Mouse (Mus musculus) embryonic facial prominence, embryonic 14.5 days (tissue): ENCODE data around the gene Smco4. TPM values are rescaled to one million over a fixed set of nuclear protein-coding genes. Genes with fewer than 3 reads are reported as not detected.
A peak's percentile ranks its signal among the peaks of the same experiment; 100 is the strongest.

Experiments
- ATAC-seq: fragments of 200-750 bp; cut with Nextera tagmentation; 2 replicates; pipeline ENCODE4 v1.8.0; 2017; ENCODE audit warnings: low read depth, moderate number of reproducible peaks, moderate TSS enrichment
- DNase-seq: peaks from one replicate; pipeline ENCODE4 v3.0.0-alpha.2; 2015; ENCODE audit warnings: low spot score
- H3K27ac ChIP-seq: fragments of 300-500 bp; sonication (generic); replicated peaks from 2 replicates; pipeline ENCODE4 v1.5.1; 2014; ENCODE audit warnings: low read depth, mild to moderate bottlenecking, low read length, moderate library complexity
- H3K27me3 ChIP-seq: fragments of 300-500 bp; sonication (generic); replicated peaks from 2 replicates; pipeline ENCODE4 v1.6.1; 2014; ENCODE audit warnings: low read length; ENCODE audit not compliant: control insufficient read depth, insufficient read depth
- H3K36me3 ChIP-seq: fragments of 300-500 bp; sonication (generic); 2 replicates; pipeline ENCODE4 v1.6.1; 2014; ENCODE audit warnings: low read length, mixed read lengths; ENCODE audit not compliant: control insufficient read depth, insufficient read depth
- H3K4me1 ChIP-seq: fragments of 300-500 bp; sonication (generic); 2 replicates; pipeline ENCODE4 v1.6.1; 2014; ENCODE audit warnings: antibody characterized with exemption, low read length; ENCODE audit not compliant: control insufficient read depth, insufficient read depth
- H3K4me2 ChIP-seq: fragments of 300-500 bp; sonication (generic); 2 replicates; pipeline ENCODE4 v1.6.1; 2014; ENCODE audit warnings: low read depth, mild to moderate bottlenecking, low read length, moderate library complexity, mixed read lengths
- H3K4me3 ChIP-seq: fragments of 300-500 bp; sonication (generic); 2 replicates; pipeline ENCODE4 v1.5.1; 2014; ENCODE audit warnings: low read depth, mild to moderate bottlenecking, low read length
- H3K9ac ChIP-seq: fragments of 300-500 bp; sonication (generic); 2 replicates; pipeline ENCODE4 v1.6.1; 2014; ENCODE audit warnings: low read depth, mild to moderate bottlenecking, low read length, moderate library complexity, mixed read lengths
- H3K9me3 ChIP-seq: fragments of 300-500 bp; sonication (generic); 2 replicates; pipeline ENCODE4 v1.6.1; 2016; ENCODE audit warnings: low read length; ENCODE audit not compliant: control insufficient read depth
- WGBS: fragments of 180-500 bp; shearing (Covaris S2); extraction: QIAGEN DNeasy Blood & Tissue Kit; methylation state at CpG from one replicate; pipeline ENCODE4 v1.1.7; 2014; 5-methylcytosine and 5-hydroxymethylcytosine counted together
- polyA plus RNA-seq: library from polyadenylated mRNA; unstranded; fragments of >200 nt; fragmentation: Nextera tagmentation; extraction: Ambion mirVana; gene quantifications from 2 replicates; pipeline ENCODE4 v1.2.1, GENCODE M21; 2014

The Smco4 gene
- polyA plus RNA-seq = 5.6 and 7.3 TPM in 2 replicates

DNA sequence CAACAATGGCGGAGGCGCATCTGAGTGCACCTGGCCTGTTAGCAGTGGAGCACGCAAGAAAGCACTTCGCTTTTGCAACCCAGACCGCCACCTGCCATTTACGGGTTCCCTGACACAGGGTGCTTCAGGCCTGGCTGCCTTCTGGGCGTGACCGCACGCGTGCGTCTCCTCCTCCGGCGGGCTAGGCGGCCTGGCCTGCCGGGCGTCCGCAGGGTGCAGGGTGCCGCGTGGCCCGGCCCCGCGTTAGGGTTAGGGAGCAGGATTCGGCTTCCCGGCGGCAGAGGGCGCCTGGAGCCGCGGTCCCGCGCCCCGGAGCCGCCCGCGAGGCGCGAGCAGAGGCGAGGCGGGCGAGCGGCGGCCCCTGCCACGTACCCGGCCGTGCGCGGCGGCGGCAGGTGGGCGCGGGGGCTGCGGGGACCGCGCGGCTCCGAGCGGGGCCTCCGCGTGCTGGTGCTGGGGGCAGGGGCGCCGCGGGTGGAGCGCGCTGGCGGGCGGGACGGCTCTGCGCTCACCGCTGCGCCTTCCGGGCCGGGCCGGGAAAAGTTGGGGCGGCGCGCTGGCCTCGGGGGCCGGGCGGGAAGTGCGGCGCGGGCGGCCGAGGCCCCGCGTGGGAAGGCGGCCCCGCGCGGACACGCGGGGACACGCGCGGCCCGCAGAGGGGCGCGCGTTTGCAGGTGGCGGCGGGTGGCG, at the start of gene Smco4:
Smco4 (plus strand) TSS at position 198 of the 690 bp plus-strand sequence.
- Histone ChIP-seq H3K4me3 (peak within 1 kb of the TSS; percentile 75), H3K27me3 (no peaks in the 10 kb centered on the region), H3K9me3 (no peaks in the 10 kb centered on the region), H3K4me1 (peaks cover 17% of the 10 kb centered on the region), H3K9ac (peak within 1 kb of the TSS; percentile 93), H3K4me2 (peak within 1 kb of the TSS; percentile 90), H3K36me3 (no peaks in the 10 kb centered on the region), H3K27ac (peak within 1 kb of the TSS; percentile 71)
- DNase-seq (peak; percentile 71), ATAC-seq (peak; percentile 94)
- 1% methylated on average over 31 of the region's 101 CpGs for WGBS

DNA sequence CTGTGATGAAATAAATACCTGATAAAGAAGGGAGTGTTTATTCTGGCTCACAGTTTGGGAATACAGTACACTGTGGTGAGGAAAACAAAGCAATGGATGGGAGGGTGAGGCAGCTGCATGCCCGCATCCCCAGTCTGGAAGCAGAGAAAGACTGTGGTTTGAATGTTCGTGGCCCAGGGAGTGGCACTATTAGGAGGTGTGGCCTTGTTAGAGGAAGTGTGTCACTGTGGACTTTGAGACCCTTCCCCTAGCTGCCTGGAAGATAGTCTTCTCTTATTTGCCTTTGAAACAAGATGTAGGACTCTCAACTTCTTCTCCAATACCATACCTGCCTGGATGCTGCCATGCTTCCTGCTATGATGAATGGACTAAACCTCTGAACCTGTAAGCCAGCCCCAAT, 45.8 kb upstream of the Smco4 start:
- Histone ChIP-seq H3K4me1 (no peaks in the 10 kb centered on the region), H3K27ac (no peak overlapping the region), H3K27me3 (no peaks in the 10 kb centered on the region), H3K4me2 (no peak overlapping the region), H3K4me3 (no peak overlapping the region), H3K36me3 (no peaks in the 10 kb centered on the region), H3K9ac (no peak overlapping the region), H3K9me3 (no peaks in the 10 kb centered on the region)
- WGBS = 78% methylated on average over 2 of the region's 2 CpGs
- ATAC-seq (no peak), DNase-seq (no peak)

DNA sequence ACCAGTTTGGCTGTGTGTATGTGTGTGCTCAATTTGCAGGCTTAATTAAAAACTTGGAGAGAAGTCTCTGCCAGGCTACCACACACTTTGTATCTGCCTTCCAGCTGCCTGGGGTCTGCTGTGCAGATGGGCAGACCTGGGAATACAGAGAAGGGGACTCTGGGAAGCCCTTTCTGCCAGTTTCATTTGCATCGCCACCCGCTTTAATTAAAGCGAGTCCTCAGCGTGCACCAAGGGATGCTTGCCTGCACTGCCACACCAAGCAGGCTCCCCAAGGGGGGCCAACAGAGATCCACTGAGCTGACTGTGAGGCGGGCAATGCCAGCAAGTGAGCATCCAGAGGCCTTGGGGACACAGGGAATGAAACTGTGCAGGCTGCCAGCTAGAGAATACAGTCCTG, 42.3 kb upstream of the Smco4 start:
- DNase-seq (peak; percentile 16), ATAC-seq (no peak; the same call in 1 of the 2 replicates)
- H3K4me2 ChIP-seq = no peak overlapping the region
- H3K4me1 ChIP-seq = no peaks in the 10 kb centered on the region
- no peak overlapping the region for H3K27ac ChIP-seq
- no peak overlapping the region for H3K9ac ChIP-seq
- H3K4me3 ChIP-seq = no peak overlapping the region
- H3K36me3 ChIP-seq = no peaks in the 10 kb centered on the region
- no peaks in the 10 kb centered on the region for H3K9me3 ChIP-seq
- H3K27me3 ChIP-seq = no peaks in the 10 kb centered on the region
- 39% methylated on average over 5 of the region's 5 CpGs for WGBS

DNA sequence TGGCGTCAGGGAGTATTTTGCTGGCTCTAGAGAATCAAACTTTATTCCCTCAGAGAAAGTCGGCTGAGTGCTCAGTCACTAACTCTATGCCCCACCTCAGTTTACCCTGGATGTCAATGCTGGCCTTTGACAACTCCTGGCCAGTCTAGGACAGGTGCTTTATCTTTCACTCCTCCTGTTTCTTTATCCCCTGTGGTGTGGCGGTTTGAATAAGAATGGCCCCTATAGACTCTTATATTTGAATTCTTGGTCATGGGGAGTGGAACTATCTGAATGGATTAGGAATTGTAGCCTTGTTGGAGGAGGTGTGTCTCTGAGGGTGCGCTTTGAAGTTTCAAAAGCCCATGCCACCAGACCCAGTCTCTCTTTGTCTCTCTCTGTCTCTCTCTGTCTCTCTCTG, 21.0 kb upstream of the Smco4 start:
- 59% methylated on average over 4 of the region's 4 CpGs for WGBS
- Histone ChIP-seq H3K9me3 (no peaks in the 10 kb centered on the region), H3K4me3 (no peak overlapping the region), H3K4me2 (no peak overlapping the region), H3K36me3 (no peaks in the 10 kb centered on the region), H3K27me3 (no peaks in the 10 kb centered on the region), H3K27ac (no peak overlapping the region), H3K4me1 (no peaks in the 10 kb centered on the region), H3K9ac (no peak overlapping the region)
- ATAC-seq (no peak), DNase-seq (no peak)

DNA sequence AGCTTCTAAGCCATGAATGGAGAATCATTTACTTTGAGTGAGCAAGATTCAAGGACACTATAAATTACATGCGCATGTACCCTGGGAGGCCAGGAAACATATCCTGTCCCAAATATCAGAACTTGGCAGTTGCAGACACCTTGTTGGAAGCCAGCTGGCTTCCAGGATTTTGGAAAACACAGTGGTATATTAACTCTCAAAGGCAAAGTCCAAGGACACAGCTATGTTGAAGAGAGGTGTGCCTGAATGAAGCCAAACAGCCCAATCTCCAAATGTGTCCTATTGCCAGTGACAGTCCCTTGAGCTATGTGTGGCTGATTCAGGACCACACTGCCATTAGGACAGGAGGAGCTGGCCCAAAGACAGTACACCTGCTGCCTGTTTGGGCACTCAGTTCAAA, 20.0 kb upstream of the Smco4 start:
- H3K36me3 ChIP-seq = no peaks in the 10 kb centered on the region
- no peak for DNase-seq
- no peak for ATAC-seq

DNA sequence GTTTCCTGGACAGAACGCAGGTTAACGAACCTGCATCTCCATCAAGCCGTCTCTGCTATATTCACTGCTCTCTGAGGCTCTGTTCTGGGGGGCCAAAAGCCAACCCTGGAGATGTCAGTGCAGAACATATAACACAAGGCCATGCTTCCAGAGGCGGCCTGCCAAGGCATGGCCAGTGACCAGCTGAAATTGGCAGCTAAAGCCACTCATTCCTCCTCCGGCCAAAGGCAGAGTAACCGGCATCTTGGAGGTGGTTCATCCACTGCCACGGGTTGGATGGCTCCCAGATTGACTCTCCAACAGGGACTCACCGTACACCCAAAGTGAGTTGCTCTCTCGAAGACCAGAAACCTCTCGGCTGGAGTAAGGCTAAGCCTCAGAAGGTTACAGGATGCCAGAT, 15.7 kb upstream of the Smco4 start:
- Histone ChIP-seq H3K9me3 (no peaks in the 10 kb centered on the region), H3K4me3 (no peak overlapping the region), H3K4me2 (no peak overlapping the region), H3K4me1 (no peaks in the 10 kb centered on the region), H3K27ac (no peak overlapping the region), H3K36me3 (no peaks in the 10 kb centered on the region), H3K9ac (no peak overlapping the region), H3K27me3 (no peaks in the 10 kb centered on the region)
- WGBS = 95% methylated on average over 10 of the region's 10 CpGs
- DNase-seq (no peak), ATAC-seq (no peak)

More for the DNA sequence above, 20.0 kb upstream of the Smco4 start:
- no peaks in the 10 kb centered on the region for H3K9me3 ChIP-seq
- H3K27ac ChIP-seq = no peak overlapping the region
- H3K27me3 ChIP-seq = no peaks in the 10 kb centered on the region
- 89% methylated on average over 1 of the region's 1 CpGs for WGBS
- no peak overlapping the region for H3K4me3 ChIP-seq
- no peak overlapping the region for H3K9ac ChIP-seq
- no peak overlapping the region for H3K4me2 ChIP-seq
- no peaks in the 10 kb centered on the region for H3K4me1 ChIP-seq

DNA sequence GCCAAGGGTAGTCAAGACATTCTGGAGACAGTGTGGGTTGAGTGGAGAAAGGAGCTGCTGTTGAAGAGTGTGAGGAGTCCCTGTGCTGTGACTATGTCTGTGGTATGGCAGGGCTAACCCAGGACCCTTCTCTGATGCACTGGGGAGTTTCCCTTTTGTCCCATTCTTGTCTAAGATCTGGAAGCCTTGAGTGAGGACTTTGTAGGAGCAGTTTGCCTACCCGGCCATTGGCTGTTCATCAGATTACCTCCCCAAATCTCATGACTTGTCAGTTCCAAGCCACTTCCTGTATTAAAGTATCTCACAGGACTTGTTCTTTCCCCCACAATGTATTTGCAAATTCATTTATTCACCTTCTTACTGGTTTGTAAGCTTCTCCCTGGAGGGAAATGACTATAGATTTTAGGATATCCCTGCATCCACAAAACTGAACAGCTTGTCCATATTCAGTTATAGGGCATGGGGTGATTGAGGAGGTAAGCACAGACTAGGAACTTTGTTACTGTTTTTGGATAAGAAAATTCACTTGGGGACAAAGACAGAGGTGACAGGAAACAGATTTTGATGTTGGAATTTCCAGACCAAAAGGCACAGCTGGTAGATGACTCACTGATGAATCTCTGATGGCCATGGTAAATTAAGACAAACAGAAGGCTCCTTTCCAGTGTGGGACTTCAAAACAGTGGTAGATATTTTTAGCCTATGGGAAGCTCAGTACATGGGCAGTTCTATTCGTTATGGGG, 5.4 kb upstream of the Smco4 start:
- Histone ChIP-seq H3K9me3 (no peaks in the 10 kb centered on the region), H3K9ac (no peak overlapping the region), H3K4me1 (no peaks in the 10 kb centered on the region), H3K4me2 (no peak overlapping the region), H3K27me3 (no peaks in the 10 kb centered on the region), H3K36me3 (no peaks in the 10 kb centered on the region), H3K27ac (no peak overlapping the region), H3K4me3 (no peak overlapping the region)
- DNase-seq (no peak), ATAC-seq (no peak)
- 58% methylated on average over 2 of the region's 2 CpGs for WGBS

DNA sequence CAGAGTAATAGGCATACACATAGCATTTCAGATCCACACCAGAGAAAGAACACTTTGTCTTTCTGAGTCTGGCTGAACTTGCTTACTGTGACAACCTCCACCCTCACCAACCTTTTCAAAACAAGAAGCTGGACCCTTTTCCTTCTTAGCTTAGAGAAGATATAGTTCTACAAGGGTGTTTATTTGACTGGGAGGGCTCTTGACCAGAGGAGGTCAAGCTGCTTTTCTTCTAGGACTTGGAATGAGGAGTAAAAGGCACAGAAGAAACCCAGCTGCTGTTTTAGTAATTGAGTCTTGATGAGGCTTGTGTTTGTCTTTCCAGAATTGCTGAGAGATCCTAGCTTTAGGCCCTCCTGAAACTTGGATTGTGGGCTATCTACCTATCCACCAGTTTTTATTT, 3.9 kb upstream of the Smco4 start:
- no peak overlapping the region for H3K4me2 ChIP-seq
- DNase-seq = no peak

More for the DNA sequence above, 3.9 kb upstream of the Smco4 start:
- H3K4me1 ChIP-seq = peaks cover under 1% of the 10 kb centered on the region
- H3K4me3 ChIP-seq = no peak overlapping the region
- no peaks in the 10 kb centered on the region for H3K27me3 ChIP-seq
- no peak overlapping the region for H3K27ac ChIP-seq
- H3K9me3 ChIP-seq = no peaks in the 10 kb centered on the region
- ATAC-seq = no peak
- no peaks in the 10 kb centered on the region for H3K36me3 ChIP-seq
- no peak overlapping the region for H3K9ac ChIP-seq
